Mouse (Mus musculus) mature B cell (primary cell): ENCODE measurements around the gene Gpr162.

Experiments
- in situ Hi-C: fragments of 300-500 bp; cut with MboI; formaldehyde crosslinking; loops from 2 replicates; pipeline ENCODE4 v1.14.3; 2019

The Gpr162 gene

GRCm38 (mm10) chr6:124881821-124882220 is 18.0 kb upstream of the Gpr162 start:
- in situ Hi-C loops, result no loop called here

GRCm38 (mm10) chr6:124879390-124879789 is 15.6 kb upstream of the Gpr162 start:
- in situ Hi-C loops, result no loop called here

- in situ Hi-C loops, result no loop called here
Measured at GRCm38 (mm10) chr6:124874348-124874747, 10.6 kb upstream of the Gpr162 start.

- in situ Hi-C loops, result no loop called here
Measured at GRCm38 (mm10) chr6:124866560-124866959, 2.8 kb upstream of the Gpr162 start.

- in situ Hi-C loops, result no loop called here
Measured at GRCm38 (mm10) chr6:124865766-124866362, 2.1 kb upstream of the Gpr162 start.

- in situ Hi-C loops, result no loop called here
Measured at GRCm38 (mm10) chr6:124863125-124863657, 592 bp downstream of the Gpr162 start.

GRCm38 (mm10) chr6:124862406-124863124 is 1.2 kb downstream of the Gpr162 start:
- in situ Hi-C loops, result no loop called here

GRCm38 (mm10) chr6:124861802-124862201 is 2.0 kb downstream of the Gpr162 start:
- in situ Hi-C loops, result no loop called here

GRCm38 (mm10) chr6:124861266-124861665 is 2.5 kb downstream of the Gpr162 start:
- in situ Hi-C loops, result no loop called here

GRCm38 (mm10) chr6:124860511-124860910 is 3.3 kb downstream of the Gpr162 start:
- in situ Hi-C loops, result no loop called here

- in situ Hi-C loops, result no loop called here
Measured at GRCm38 (mm10) chr6:124859725-124860124, 4.1 kb downstream of the Gpr162 start.

GRCm38 (mm10) chr6:124858561-124859318 is 5.0 kb downstream of the Gpr162 start:
- in situ Hi-C loops, result no loop called here

GRCm38 (mm10) chr6:124857840-124858530 is 5.8 kb downstream of the Gpr162 start:
- in situ Hi-C loops, result no loop called here

- in situ Hi-C loops, result no loop called here
Measured at GRCm38 (mm10) chr6:124856916-124857839, 6.6 kb downstream of the Gpr162 start, which contains the start of gene P3h3. Gene P3h3, minus strand, starts transcription at chr6:124857752.

GRCm38 (mm10) chr6:124856321-124856720 is 7.5 kb downstream of the Gpr162 start:
- in situ Hi-C loops, result no loop called here

- in situ Hi-C loops, result no loop called here
Measured at GRCm38 (mm10) chr6:124854647-124855046, 9.1 kb downstream of the Gpr162 start.

- in situ Hi-C loops, result no loop called here
Measured at GRCm38 (mm10) chr6:124850535-124850934, 13.2 kb downstream of the Gpr162 start.

- in situ Hi-C loops, result no loop called here
Measured at GRCm38 (mm10) chr6:124847305-124847704, 16.5 kb downstream of the Gpr162 start.

- in situ Hi-C loops, result no loop called here
Measured at GRCm38 (mm10) chr6:124840241-124841167, 23.3 kb downstream of the Gpr162 start, which contains the start of gene Gnb3. Gene Gnb3, minus strand, starts transcription at chr6:124840275.

- in situ Hi-C loops, result no loop called here
Measured at GRCm38 (mm10) chr6:124839805-124840204, 24.0 kb downstream of the Gpr162 start.
